Mouse (Mus musculus) CH12.LX (cell line): Measurements from ENCODE around the gene Tsc22d4. TPM values are rescaled to one million over a fixed set of nuclear protein-coding genes. Genes with fewer than 3 reads are reported as not detected.

Source experiments
- DNase-seq: peaks from one replicate; pipeline ENCODE4 v3.0.0-alpha.2; 2013; ENCODE audit errors: extremely low read depth
- H3K27ac ChIP-seq: 2 replicates; pipeline ENCODE4 v1.5.1; 2012; ENCODE audit warnings: low read depth, mild to moderate bottlenecking, control low read depth, moderate library complexity; ENCODE audit not compliant: insufficient read depth
- H3K27me3 ChIP-seq: replicated peaks from 2 replicates; pipeline ENCODE3; 2012; ENCODE audit warnings: inconsistent platforms
- H3K36me3 ChIP-seq, 2 experiments: replicated peaks in 1 of 2; 2 replicates each; pipeline versions ENCODE3 to v1.6.1; 2012; ENCODE audit warnings: inconsistent platforms in 1 of 2, low read length in 1 of 2, mild to moderate bottlenecking in 1 of 2, mixed read lengths in 1 of 2, moderate library complexity in 1 of 2; ENCODE audit not compliant: control insufficient read depth in 1 of 2, insufficient read depth in 1 of 2
- H3K4me1 ChIP-seq, 2 experiments: 2 replicates each; pipeline ENCODE4 v1.6.1; 2012; ENCODE audit warnings: inconsistent platforms in 1 of 2, moderate library complexity in 1 of 2; ENCODE audit not compliant: insufficient read depth in 2 of 2, control insufficient read depth in 1 of 2
- H3K4me2 ChIP-seq: 2 replicates; pipeline ENCODE4 v1.6.1; 2012; ENCODE audit warnings: low read depth, mild to moderate bottlenecking, control low read depth; ENCODE audit not compliant: poor library complexity, insufficient read depth, severe bottlenecking
- H3K4me3 ChIP-seq, 3 experiments: fragments of 150-350 bp in 1 of 3; sonication (generic) in 1 of 3; replicated peaks in 1 of 3; 2 replicates each; pipeline versions ENCODE3 to v1.5.1; 2011 to 2012; ENCODE audit warnings: low read depth in 2 of 3, low read length in 2 of 3, mild to moderate bottlenecking in 2 of 3, moderate library complexity in 2 of 3, control low read depth in 1 of 3, improper control_type of control experiment in 1 of 3, inconsistent platforms in 1 of 3, mixed read lengths in 1 of 3; ENCODE audit not compliant: poor library complexity in 1 of 3
- H3K79me2 ChIP-seq: replicated peaks from 2 replicates; pipeline ENCODE4 v1.6.1; 2012; ENCODE audit warnings: mild to moderate bottlenecking, moderate library complexity; ENCODE audit not compliant: control insufficient read depth, poor library complexity, insufficient read depth, severe bottlenecking; ENCODE audit errors: extremely low read depth
- H3K9ac ChIP-seq: 2 replicates; pipeline ENCODE4 v1.6.1; 2012; ENCODE audit warnings: low read depth, mild to moderate bottlenecking, control low read depth, moderate library complexity; ENCODE audit not compliant: insufficient read depth
- H3K9me3 ChIP-seq: replicated peaks from 2 replicates; pipeline ENCODE3; 2012; ENCODE audit warnings: low read length, inconsistent platforms, mixed read lengths
- CHD2 ChIP-seq: IDR thresholded peaks from 2 replicates; pipeline ENCODE4 v1.6.1; 2011; ENCODE audit warnings: low read length, improper control_type of control experiment
- CTCF ChIP-seq, 2 experiments: IDR thresholded peaks in 1 of 2; conservative IDR thresholded peaks in 1 of 2; 2 replicates each; pipeline ENCODE4 v1.5.1; 2011 to 2012; ENCODE audit warnings: low read depth in 2 of 2, low read length in 2 of 2, improper control_type of control experiment in 1 of 2, inconsistent platforms in 1 of 2, mild to moderate bottlenecking in 1 of 2, moderate library complexity in 1 of 2
- E2F4 ChIP-seq: IDR thresholded peaks from 2 replicates; pipeline ENCODE4 v1.6.1; 2011; ENCODE audit warnings: low read depth, low read length, improper control_type of control experiment; ENCODE audit not compliant: insufficient replicate concordance
- ELF1 ChIP-seq: IDR thresholded peaks from 2 replicates; pipeline ENCODE4 v1.6.1; 2014; ENCODE audit warnings: low read depth, mild to moderate bottlenecking, inconsistent platforms, low read length, improper control_type of control experiment
- EP300 ChIP-seq: IDR thresholded peaks from 2 replicates; pipeline ENCODE4 v1.6.1; 2011; ENCODE audit warnings: low read length, improper control_type of control experiment
- HCFC1 ChIP-seq: IDR thresholded peaks from 2 replicates; pipeline ENCODE4 v1.6.1; 2012; ENCODE audit warnings: low read depth, mild to moderate bottlenecking, inconsistent platforms, low read length, improper control_type of control experiment
- IRF4 ChIP-seq: IDR thresholded peaks from 2 replicates; pipeline ENCODE4 v1.6.1; 2014; ENCODE audit warnings: low read depth, mild to moderate bottlenecking, inconsistent platforms, low read length, improper control_type of control experiment
- JUN ChIP-seq: IDR thresholded peaks from 2 replicates; pipeline ENCODE4 v1.6.1; 2011; ENCODE audit warnings: low read depth, mild to moderate bottlenecking, low read length, improper control_type of control experiment, moderate library complexity; ENCODE audit not compliant: insufficient read depth
- JUND ChIP-seq: conservative IDR thresholded peaks from 2 replicates; pipeline ENCODE4 v1.6.1; 2011; ENCODE audit warnings: low read depth, low read length, improper control_type of control experiment
- KAT2A ChIP-seq: IDR thresholded peaks from 2 replicates; pipeline ENCODE4 v1.6.1; 2012; ENCODE audit warnings: low read length, improper control_type of control experiment, inconsistent platforms; ENCODE audit not compliant: insufficient replicate concordance
- MAFK ChIP-seq: IDR thresholded peaks from 2 replicates; pipeline ENCODE4 v1.6.1; 2011; ENCODE audit warnings: low read length, improper control_type of control experiment; ENCODE audit not compliant: insufficient replicate concordance
- MAZ ChIP-seq: IDR thresholded peaks from 2 replicates; pipeline ENCODE4 v1.6.1; 2012; ENCODE audit warnings: low read depth, mild to moderate bottlenecking, inconsistent platforms, low read length, improper control_type of control experiment, moderate library complexity
- MEF2A ChIP-seq: IDR thresholded peaks from 2 replicates; pipeline ENCODE4 v1.6.1; 2014; ENCODE audit warnings: low read depth, mild to moderate bottlenecking, inconsistent platforms, low read length, improper control_type of control experiment, borderline replicate concordance
- MYC ChIP-seq: IDR thresholded peaks from 2 replicates; pipeline ENCODE4 v1.6.1; 2011; ENCODE audit warnings: low read depth, mild to moderate bottlenecking, improper control_type of control experiment, low read length
- NRF1 ChIP-seq: IDR thresholded peaks from 2 replicates; pipeline ENCODE4 v1.6.1; 2014; ENCODE audit warnings: low read depth, mild to moderate bottlenecking, inconsistent platforms, low read length, improper control_type of control experiment, moderate library complexity
- PAX5 ChIP-seq: IDR thresholded peaks from 2 replicates; pipeline ENCODE4 v1.6.1; 2012; ENCODE audit warnings: low read length, inconsistent platforms, mixed read lengths
- POLR2A ChIP-seq: IDR thresholded peaks from 2 replicates; pipeline ENCODE4 v1.6.1; 2011; ENCODE audit warnings: low read depth, mild to moderate bottlenecking, improper control_type of control experiment, low read length
- RCOR1 ChIP-seq: conservative IDR thresholded peaks from 2 replicates; pipeline ENCODE4 v1.6.1; 2012; ENCODE audit warnings: low read depth, mild to moderate bottlenecking, inconsistent platforms, low read length, improper control_type of control experiment
- SIN3A ChIP-seq: IDR thresholded peaks from 2 replicates; pipeline ENCODE4 v1.6.1; 2012; ENCODE audit warnings: low read length, improper control_type of control experiment, inconsistent platforms
- SMC3 ChIP-seq: IDR thresholded peaks from 2 replicates; pipeline ENCODE4 v1.6.1; 2011; ENCODE audit warnings: low read depth, low read length, improper control_type of control experiment
- USF1 ChIP-seq: IDR thresholded peaks from 2 replicates; pipeline ENCODE4 v1.6.1; 2014; ENCODE audit warnings: low read depth, mild to moderate bottlenecking, inconsistent platforms, low read length, improper control_type of control experiment
- USF2 ChIP-seq: conservative IDR thresholded peaks from 2 replicates; pipeline ENCODE4 v1.6.1; 2011; ENCODE audit warnings: low read depth, low read length, improper control_type of control experiment
- ZC3H11A ChIP-seq: IDR thresholded peaks from 2 replicates; pipeline ENCODE4 v1.6.1; 2012; ENCODE audit warnings: low read depth, mild to moderate bottlenecking, inconsistent platforms, low read length, improper control_type of control experiment
- ZMIZ1 ChIP-seq: IDR thresholded peaks from 2 replicates; pipeline ENCODE4 v1.6.1; 2012; ENCODE audit warnings: low read depth, mild to moderate bottlenecking, inconsistent platforms, low read length, improper control_type of control experiment
- ZNF384 ChIP-seq: IDR thresholded peaks from 2 replicates; pipeline ENCODE4 v1.6.1; 2012; ENCODE audit warnings: low read depth, low read length, improper control_type of control experiment, inconsistent platforms
- dilution Hi-C: fragments of 300-500 bp; cut with MboI; formaldehyde crosslinking; loops from 2 replicates; pipeline ENCODE4 v1.14.3; 2020; ENCODE audit warnings: low sequenced_read_pairs; ENCODE audit not compliant: extremely low pct_unique_long_range_greater_than_20kb, extremely low pct_ligation_motif_present
- in situ Hi-C: fragments of 300-500 bp; cut with MboI; formaldehyde crosslinking; loops from 3 replicates; pipeline ENCODE4 v1.14.3; 2019; ENCODE audit warnings: low sequenced_read_pairs, low pct_ligation_motif_present, low pct_unique_long_range_greater_than_20kb, mixed read lengths
- polyA plus RNA-seq: library from polyadenylated mRNA; unstranded; fragments of >175 nt; gene quantifications from 2 replicates; pipeline ENCODE4 v1.2.1, GENCODE M21; 2012; ENCODE audit warnings: low read depth; ENCODE audit not compliant: insufficient read length
- total RNA-seq, 2 experiments: library from RNA; depleted of rRNA; stranded (reverse); fragments of 300-350 nt in 1 of 2; fragments of >200 nt in 1 of 2; gene quantifications; 2 replicates each; pipeline ENCODE4 v1.2.3; 2012 to 2014

The Tsc22d4 gene
- total and polyA plus RNA-seq, 3 experiments = 28.2 to 103 (median 39.9) TPM

DNA sequence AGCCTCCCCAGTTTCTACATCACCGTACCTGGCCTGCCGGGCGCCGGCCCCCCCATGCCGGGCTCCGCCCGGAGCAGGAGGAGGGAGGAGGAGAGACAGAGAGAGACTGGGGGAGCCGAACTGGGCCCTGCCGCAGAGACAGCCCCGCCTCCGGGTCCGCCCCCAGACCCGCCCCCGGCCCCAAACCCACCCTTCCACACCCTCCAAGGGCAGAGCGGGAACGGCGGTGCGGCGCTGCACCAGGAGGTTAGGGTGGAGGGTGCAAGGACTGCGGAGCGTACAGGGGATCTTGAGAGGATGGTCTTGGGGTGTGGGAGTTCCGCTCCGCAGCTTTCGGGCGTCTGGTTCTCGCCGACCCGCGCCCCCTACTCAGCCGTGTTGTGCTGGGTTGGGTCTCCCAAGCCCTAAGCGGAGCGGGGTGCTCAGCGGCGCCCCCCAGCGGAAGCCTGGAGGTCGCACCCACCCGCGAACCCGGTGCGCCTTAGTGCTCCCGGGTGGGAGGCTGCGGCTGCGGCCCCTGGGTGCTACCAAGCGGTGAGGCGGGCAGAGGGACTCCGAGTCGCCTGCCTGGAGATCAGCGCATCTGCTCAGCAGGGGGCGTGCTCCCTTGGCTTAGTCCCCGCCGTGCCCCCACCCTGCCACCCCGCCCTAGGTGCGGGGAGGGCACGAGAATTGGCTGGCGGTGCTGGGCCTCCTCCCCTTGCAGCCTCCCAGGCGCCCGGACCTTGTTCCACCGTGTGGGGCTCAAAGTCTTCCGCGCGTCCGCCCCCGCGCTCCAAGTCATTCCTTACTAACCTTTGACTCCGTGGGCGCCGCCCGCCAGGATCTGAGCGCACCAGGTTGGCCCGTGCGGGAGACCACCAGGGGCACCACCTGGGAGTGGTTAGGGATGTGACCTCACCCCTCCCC is 4.3 kb upstream of the Tsc22d4 start, which contains the start of gene Nyap1:
Gene Nyap1, minus strand, starts transcription at position 585 of the 909 bp plus-strand sequence.
- in situ Hi-C loops = no loop called here
- TF ChIP-seq KAT2A (no peak), MYC (no peak), IRF4 (no peak), ZMIZ1 (no peak), JUND (no peak), CHD2 (no peak), EP300 (no peak), SMC3 (peak; percentile 55), MAZ (peak; percentile 86), USF2 (no peak), RCOR1 (no peak), HCFC1 (no peak; the same call in 1 of the 2 replicates), ELF1 (no peak), JUN (no peak), PAX5 (no peak), CTCF (conservative IDR thresholded peaks at IDR 0.05 in 1 of 2, IDR thresholded peaks at IDR 0.05 in 1 of 2; ENCODE audit: low read depth in 2 of 2, low read length in 2 of 2) (peak in 1 of 2 experiments; percentile 71; a peak in 2 of 4 replicates), ZNF384 (no peak), ZC3H11A (no peak), MEF2A (no peak), MAFK (no peak), E2F4 (0 out of 2 replicates have a peak, but pooled peaks have one; percentile 36), USF1 (no peak), SIN3A (no peak), NRF1 (no peak), POLR2A (peak; percentile 34; the same call in 1 of the 2 replicates)
- dilution Hi-C loops = no loop called here
- peak within 1 kb of the TSS; percentile 39 for H3K4me2 ChIP-seq
- no peaks in the 10 kb centered on the region for H3K36me3 ChIP-seq
- peak within 1 kb of the TSS; percentile 35 to 57 (median 48) for H3K4me3 ChIP-seq
- no peaks in the 10 kb centered on the region for H3K79me2 ChIP-seq
- no peaks in the 10 kb centered on the region for H3K9me3 ChIP-seq
- DNase-seq = peak; percentile 52
- H3K27me3 ChIP-seq = peaks cover 10% of the 10 kb centered on the region
- peak within 1 kb of the TSS; percentile 4; the same call in 1 of the 2 replicates for H3K9ac ChIP-seq
- H3K4me1 ChIP-seq = peaks cover 0 to 25% of the 10 kb centered on the region in 2 experiments; a peak in 2 of 4 replicates
- H3K27ac ChIP-seq = no peak within 1 kb of the TSS
